Mouse (Mus musculus): ENCODE data around the gene Sh3bp5l. TPM values are rescaled to one million over a fixed set of nuclear protein-coding genes. Genes with fewer than 3 reads are reported as not detected.

Gene Sh3bp5l
- polyA plus RNA-seq, 1 experiment from 2014 or later: 33.7 TPM

- Histone ChIP-seq H3K36me3 (ENCODE audit: insufficient read depth, low read length) (no peaks in the 10 kb centered on the region), H3K27ac (ENCODE audit: low read length) (peak within 1 kb of the TSS; percentile 6), H3K4me3 (ENCODE audit: low read depth, low read length) (peak within 1 kb of the TSS; percentile 43), H3K9me3 (ENCODE audit: low read length) (no peaks in the 10 kb centered on the region), H3K4me2 (replicated peaks; ENCODE audit: low read depth, low read length) (peak within 1 kb of the TSS; percentile 67), H3K4me1 (ENCODE audit: insufficient read depth, low read depth, low read length) (peaks cover 10% of the 10 kb centered on the region), H3K9ac (replicated peaks; ENCODE audit: low read depth) (no peak within 1 kb of the TSS), H3K27me3 (replicated peaks; ENCODE audit: insufficient read depth, low read length) (no peaks in the 10 kb centered on the region)
- peak; percentile 98 for DNase-seq (ENCODE audit: low spot score)
- under 1% methylated on average over 34 of the region's 34 CpGs for WGBS
- ATAC-seq: peak; percentile 72
- no peak for TF ChIP-seq CTCF (IDR thresholded peaks at IDR 0.05)
- TF ChIP-seq EP300 (IDR thresholded peaks at IDR 0.05): no peak
Observed at GRCm38 (mm10) chr11:58306860-58307308, 23.6 kb upstream of the Sh3bp5l start, which contains the start of gene Zfp692. Zfp692 (plus strand) TSS chr11:58307069.

- no peak for TF ChIP-seq EP300 (IDR thresholded peaks at IDR 0.05)
- peak; percentile 45 for TF ChIP-seq CTCF (IDR thresholded peaks at IDR 0.05)
- H3K4me3 ChIP-seq (ENCODE audit: low read depth, low read length): peak overlapping the region; percentile 43
- no peaks in the 10 kb centered on the region for H3K27me3 ChIP-seq (replicated peaks; ENCODE audit: insufficient read depth, low read length)
- H3K27ac ChIP-seq (ENCODE audit: low read length): peak overlapping the region; percentile 6
- H3K4me2 ChIP-seq (replicated peaks; ENCODE audit: low read depth, low read length): peak overlapping the region; percentile 67
- DNase-seq (ENCODE audit: low spot score): peak; percentile 79
- H3K9ac ChIP-seq (replicated peaks; ENCODE audit: low read depth): no peak overlapping the region
- no peaks in the 10 kb centered on the region for H3K9me3 ChIP-seq (ENCODE audit: low read length)
- H3K4me1 ChIP-seq (ENCODE audit: insufficient read depth, low read depth, low read length): peaks cover 10% of the 10 kb centered on the region
- H3K36me3 ChIP-seq (ENCODE audit: insufficient read depth, low read length): no peaks in the 10 kb centered on the region
- peak; percentile 71 for ATAC-seq
- WGBS: under 1% methylated on average over 42 of the region's 42 CpGs
Observed at GRCm38 (mm10) chr11:58307411-58308080, 23.0 kb upstream of the Sh3bp5l start.

DNA sequence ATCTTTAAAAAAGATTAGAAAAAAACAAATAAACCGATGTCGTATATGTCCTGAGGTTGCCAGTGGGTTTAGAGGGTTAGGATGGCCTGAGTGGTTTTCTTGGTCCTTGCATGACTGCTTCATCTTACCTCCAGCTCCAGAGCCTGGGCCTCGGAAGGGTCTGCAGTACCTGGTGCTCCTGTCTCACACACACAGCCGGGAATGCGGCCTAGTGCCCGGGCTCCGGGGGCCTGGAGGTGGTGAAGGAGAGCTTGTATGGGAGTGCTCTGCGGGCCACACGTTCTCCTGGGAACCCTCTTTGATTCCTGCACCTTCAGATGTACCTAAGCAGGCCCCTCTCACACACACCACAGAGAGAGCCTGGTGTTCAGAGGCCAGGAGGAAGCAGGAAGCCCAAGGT, 21.9 kb upstream of the Sh3bp5l start:
- TF ChIP-seq CTCF (IDR thresholded peaks at IDR 0.05) (no peak), EP300 (IDR thresholded peaks at IDR 0.05) (no peak)
- Histone ChIP-seq H3K4me2 (replicated peaks; ENCODE audit: low read depth, low read length) (no peak overlapping the region), H3K36me3 (ENCODE audit: insufficient read depth, low read length) (no peaks in the 10 kb centered on the region), H3K4me1 (ENCODE audit: insufficient read depth, low read depth, low read length) (peaks cover 10% of the 10 kb centered on the region), H3K9me3 (ENCODE audit: low read length) (no peaks in the 10 kb centered on the region), H3K27ac (ENCODE audit: low read length) (no peak overlapping the region), H3K9ac (replicated peaks; ENCODE audit: low read depth) (no peak overlapping the region), H3K4me3 (ENCODE audit: low read depth, low read length) (no peak overlapping the region), H3K27me3 (replicated peaks; ENCODE audit: insufficient read depth, low read length) (no peaks in the 10 kb centered on the region)
- DNase-seq (ENCODE audit: low spot score) (no peak), ATAC-seq (no peak)
- 93% methylated on average over 9 of the region's 9 CpGs for WGBS

GRCm38 (mm10) chr11:58314069-58314468, 16.5 kb upstream of the Sh3bp5l start:
- WGBS: 84% methylated on average over 6 of the region's 6 CpGs
- ATAC-seq: no peak
- H3K9me3 ChIP-seq (ENCODE audit: low read length): no peaks in the 10 kb centered on the region
- DNase-seq (ENCODE audit: low spot score): no peak
- TF ChIP-seq EP300 (IDR thresholded peaks at IDR 0.05) (no peak), CTCF (IDR thresholded peaks at IDR 0.05) (no peak)
- no peak overlapping the region for H3K4me2 ChIP-seq (replicated peaks; ENCODE audit: low read depth, low read length)
- H3K36me3 ChIP-seq (ENCODE audit: insufficient read depth, low read length): peaks cover 7% of the 10 kb centered on the region; the same call in 1 of the 2 replicates
- H3K4me3 ChIP-seq (ENCODE audit: low read depth, low read length): no peak overlapping the region
- no peak overlapping the region for H3K9ac ChIP-seq (replicated peaks; ENCODE audit: low read depth)
- H3K27ac ChIP-seq (ENCODE audit: low read length): no peak overlapping the region
- no peaks in the 10 kb centered on the region for H3K4me1 ChIP-seq (ENCODE audit: insufficient read depth, low read depth, low read length)
- no peaks in the 10 kb centered on the region for H3K27me3 ChIP-seq (replicated peaks; ENCODE audit: insufficient read depth, low read length)

- no peaks in the 10 kb centered on the region for H3K27me3 ChIP-seq (replicated peaks; ENCODE audit: insufficient read depth, low read length)
- no peak for TF ChIP-seq CTCF (IDR thresholded peaks at IDR 0.05)
- no peaks in the 10 kb centered on the region for H3K4me1 ChIP-seq (ENCODE audit: insufficient read depth, low read depth, low read length)
- no peak overlapping the region for H3K9ac ChIP-seq (replicated peaks; ENCODE audit: low read depth)
- no peaks in the 10 kb centered on the region for H3K9me3 ChIP-seq (ENCODE audit: low read length)
- WGBS: 90% methylated on average over 5 of the region's 5 CpGs
- no peak overlapping the region for H3K27ac ChIP-seq (ENCODE audit: low read length)
- peaks cover 7% of the 10 kb centered on the region; the same call in 1 of the 2 replicates for H3K36me3 ChIP-seq (ENCODE audit: insufficient read depth, low read length)
- H3K4me2 ChIP-seq (replicated peaks; ENCODE audit: low read depth, low read length): no peak overlapping the region
- DNase-seq (ENCODE audit: low spot score): no peak
- no peak overlapping the region for H3K4me3 ChIP-seq (ENCODE audit: low read depth, low read length)
- ATAC-seq: no peak
Observed at GRCm38 (mm10) chr11:58315536-58316168, 14.9 kb upstream of the Sh3bp5l start.

DNA sequence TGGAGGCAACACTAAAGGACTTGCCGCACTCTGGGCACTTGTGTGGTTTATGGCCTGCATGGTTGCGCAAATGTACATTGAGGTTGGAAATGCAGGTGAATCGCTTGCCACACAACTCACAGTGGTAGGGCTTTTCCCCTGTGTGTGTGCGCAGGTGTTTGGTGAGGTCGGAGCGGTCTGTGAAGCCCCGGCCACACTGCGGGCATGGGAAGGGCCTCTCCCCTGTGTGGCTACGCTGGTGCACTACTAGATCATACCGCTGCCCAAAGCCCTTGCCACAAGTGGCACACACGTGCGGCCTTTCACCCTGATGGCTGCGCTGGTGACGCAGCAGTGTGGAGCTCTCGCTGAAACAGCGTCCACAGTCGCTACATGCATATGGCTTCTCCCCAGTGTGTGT, 14.2 kb upstream of the Sh3bp5l start:
- 82% methylated on average over 17 of the region's 17 CpGs for WGBS
- Histone ChIP-seq H3K36me3 (ENCODE audit: insufficient read depth, low read length) (peaks cover 7% of the 10 kb centered on the region; the same call in 1 of the 2 replicates), H3K27me3 (replicated peaks; ENCODE audit: insufficient read depth, low read length) (no peaks in the 10 kb centered on the region), H3K4me1 (ENCODE audit: insufficient read depth, low read depth, low read length) (no peaks in the 10 kb centered on the region), H3K4me3 (ENCODE audit: low read depth, low read length) (no peak overlapping the region), H3K4me2 (replicated peaks; ENCODE audit: low read depth, low read length) (no peak overlapping the region), H3K9me3 (ENCODE audit: low read length) (no peaks in the 10 kb centered on the region), H3K27ac (ENCODE audit: low read length) (no peak overlapping the region), H3K9ac (replicated peaks; ENCODE audit: low read depth) (no peak overlapping the region)
- TF ChIP-seq CTCF (IDR thresholded peaks at IDR 0.05) (no peak), EP300 (IDR thresholded peaks at IDR 0.05) (no peak)
- no peak for ATAC-seq
- no peak for DNase-seq (ENCODE audit: low spot score)

Data from lung, postnatal 0 days (tissue).